ENCODE assay signal across 34 mouse cellular contexts in genomic region chr3:5806947-5807575, GRCm38 (mm10).
"Had no signal": no experiment of that assay in that cellular context is flagged by ENCODE, and none has a peak within 500 bp of the region (broad histone marks: within the 10 kb centered on the region; RNA-seq: fewer than 3 reads in every experiment).

No protein-coding gene starts in this region.

- DNase-seq: heart, postnatal 10 days; heart, postnatal 14 days; heart, postnatal 36 days; heart, postnatal 4 days; kidney, adult 11 months; kidney, adult 18-20 months; kidney, adult 2 months; kidney, adult 8-10 months; kidney, adult 9 months; kidney, postnatal 10 days; kidney, postnatal 14 days; kidney, postnatal 36 days; kidney, postnatal 4 days; layer of hippocampus, adult 9-11 months; layer of hippocampus, postnatal 36 days had no signal

- H3K27me3 ChIP-seq: heart, embryonic 12.5 days; heart, embryonic 13.5 days; heart, embryonic 15.5 days; hindbrain, embryonic 12.5 days; hindbrain, embryonic 13.5 days; hindbrain, embryonic 15.5 days; intestine, embryonic 15.5 days; kidney, embryonic 15.5 days had no signal

- H3K9me3 ChIP-seq: heart, embryonic 10.5 days; heart, embryonic 12.5 days; heart, embryonic 13.5 days; heart, embryonic 15.5 days; hindbrain, embryonic 10.5 days; hindbrain, embryonic 12.5 days; hindbrain, embryonic 13.5 days; hindbrain, embryonic 15.5 days; intestine, embryonic 15.5 days; kidney, embryonic 15.5 days had no signal

- H3K4me1 ChIP-seq: heart, embryonic 10.5 days; heart, embryonic 12.5 days; heart, embryonic 13.5 days; heart, embryonic 15.5 days; hindbrain, embryonic 10.5 days; hindbrain, embryonic 12.5 days; hindbrain, embryonic 13.5 days; hindbrain, embryonic 15.5 days; intestine, embryonic 15.5 days; kidney, embryonic 15.5 days had no signal

- H3K9ac ChIP-seq: heart, embryonic 12.5 days; heart, embryonic 13.5 days; heart, embryonic 15.5 days; hindbrain, embryonic 12.5 days; hindbrain, embryonic 13.5 days; hindbrain, embryonic 14.5 days; hindbrain, embryonic 15.5 days; intestine, embryonic 15.5 days; kidney, embryonic 15.5 days had no signal

- H3K27ac ChIP-seq: heart, embryonic 10.5 days; heart, embryonic 13.5 days; heart, embryonic 15.5 days; hindbrain, embryonic 10.5 days; hindbrain, embryonic 12.5 days; hindbrain, embryonic 13.5 days; hindbrain, embryonic 14.5 days; hindbrain, embryonic 15.5 days; hindbrain, postnatal 0 days; intestine, embryonic 15.5 days; kidney, embryonic 15.5 days; kidney, postnatal 0 days; layer of hippocampus, adult 2 months had no signal

- H3K4me3 ChIP-seq: heart, embryonic 10.5 days; heart, embryonic 12.5 days; heart, embryonic 13.5 days; heart, embryonic 15.5 days; hindbrain, embryonic 10.5 days; hindbrain, embryonic 12.5 days; hindbrain, embryonic 13.5 days; hindbrain, embryonic 15.5 days; intestine, embryonic 15.5 days; kidney, embryonic 15.5 days; layer of hippocampus, adult 2 months had no signal

- H3K4me2 ChIP-seq: heart, embryonic 11.5 days; heart, embryonic 12.5 days; heart, embryonic 13.5 days; heart, embryonic 15.5 days; hindbrain, embryonic 12.5 days; hindbrain, embryonic 13.5 days; hindbrain, embryonic 14.5 days; hindbrain, embryonic 15.5 days; intestine, embryonic 15.5 days; kidney, embryonic 15.5 days had no signal

- H3K36me3 ChIP-seq: heart, embryonic 10.5 days; heart, embryonic 12.5 days; heart, embryonic 13.5 days; heart, embryonic 15.5 days; hindbrain, embryonic 10.5 days; hindbrain, embryonic 12.5 days; hindbrain, embryonic 13.5 days; hindbrain, embryonic 15.5 days; intestine, embryonic 15.5 days; kidney, embryonic 15.5 days had no signal

- ATAC-seq: hindbrain, embryonic 16.5 days; hindbrain, postnatal 0 days; inflammation-experienced regulatory T-cells, adult 6 months; intestine, embryonic 15.5 days; intestine, embryonic 16.5 days; intestine, postnatal 0 days had no signal
